Mouse (Mus musculus): ENCODE measurements around the gene Gm9603. TPM values are rescaled to one million over a fixed set of nuclear protein-coding genes. Genes with fewer than 3 reads are reported as not detected.
"Not testable (repeated sequence)": the region's sequence is repeated elsewhere in the genome, so short reads cannot be mapped to it uniquely, and the experiment has no call there.

Gene Gm9603
- not detected in 2 replicates for polyA plus RNA-seq (2012; rRNA removed)

DNA sequence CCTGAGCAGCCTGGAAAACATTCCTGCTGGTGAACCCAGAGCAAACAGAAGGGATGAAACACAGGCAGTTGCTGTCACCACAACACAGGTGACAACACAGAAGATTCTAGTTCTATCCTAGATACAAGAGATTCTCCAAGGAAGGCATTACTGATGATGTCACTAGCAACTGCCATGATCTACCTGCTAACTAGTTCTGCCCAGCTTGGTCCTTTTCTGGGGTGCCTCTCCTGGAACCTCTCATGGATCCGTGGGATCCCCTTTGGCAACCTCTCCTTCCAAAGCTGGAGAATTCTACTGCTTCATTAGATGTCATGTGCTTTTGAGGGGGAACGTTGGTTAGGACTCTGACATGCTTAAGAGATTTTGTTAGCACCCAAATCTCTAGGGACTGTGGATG, at the start of gene Gm9603:
Gm9603 (minus strand) TSS at position 101 of the 400 bp plus-strand sequence.
- not testable (repeated sequence) for H3K27me3 ChIP-seq (ENCODE audit: control insufficient read depth, insufficient read depth, low read length); H3K36me3 ChIP-seq (ENCODE audit: control insufficient read depth, insufficient read depth, low read length); H3K4me3 ChIP-seq (ENCODE audit: low read depth, low read length); H3K4me1 ChIP-seq (ENCODE audit: control insufficient read depth, insufficient read depth, insufficient read length, low read length); H3K27ac ChIP-seq (ENCODE audit: insufficient read depth, low read depth, low read length)
- no CpG with 5 or more reads among the region's 2 CpGs for WGBS

GRCm38 (mm10) chr14:5632928-5633327, 54.3 kb downstream of the Gm9603 start, which contains the start of gene Gm8265:
Gm8265 (minus strand) TSS chr14:5633028.
- not testable (repeated sequence) for H3K27ac ChIP-seq (ENCODE audit: insufficient read depth, low read depth, low read length); H3K27me3 ChIP-seq (ENCODE audit: control insufficient read depth, insufficient read depth, low read length); H3K4me1 ChIP-seq (ENCODE audit: control insufficient read depth, insufficient read depth, insufficient read length, low read length); H3K36me3 ChIP-seq (ENCODE audit: control insufficient read depth, insufficient read depth, low read length); H3K4me3 ChIP-seq (ENCODE audit: low read depth, low read length)
- WGBS, result no CpG with 5 or more reads among the region's 1 CpGs

Other genes with a start within 250 kb of the Gm9603 start
- not detected in 2 replicates for gene Gm3194, start 232.0 kb downstream of the Gm9603 start, polyA plus RNA-seq (2012; rRNA removed)
- gene Gm8246, start 209.6 kb downstream of the Gm9603 start, polyA plus RNA-seq (2012; rRNA removed), result not detected in 2 replicates
- gene Gm3187, start 203.2 kb downstream of the Gm9603 start, polyA plus RNA-seq (2012; rRNA removed), result not detected in 2 replicates
- not detected in 2 replicates for gene Gm3488, start 185.8 kb downstream of the Gm9603 start, polyA plus RNA-seq (2012; rRNA removed)
- gene Gm3532, start 149.0 kb downstream of the Gm9603 start, polyA plus RNA-seq (2012; rRNA removed), result not detected in 2 replicates
- not detected in 2 replicates for gene Gm8265, start 54.4 kb downstream of the Gm9603 start, polyA plus RNA-seq (2012; rRNA removed)
- not detected in 2 replicates for gene Gm3373, start 54.1 kb upstream of the Gm9603 start, polyA plus RNA-seq (2012; rRNA removed)
- gene Gm3383, start 120.5 kb upstream of the Gm9603 start, polyA plus RNA-seq (2012; rRNA removed), result not detected in 2 replicates
- gene Gm3424, start 142.9 kb upstream of the Gm9603 start, polyA plus RNA-seq (2012; rRNA removed), result not detected in 2 replicates
- gene Gm8237, start 192.9 kb upstream of the Gm9603 start, polyA plus RNA-seq (2012; rRNA removed), result not detected in 2 replicates

Measured in small intestine, adult 2 months (tissue).